Mouse (Mus musculus): ENCODE results near the gene Pcdh17. TPM values are rescaled to one million over a fixed set of nuclear protein-coding genes. Genes with fewer than 3 reads are reported as not detected.
A peak's percentile ranks its signal among the peaks of the same experiment; 100 is the strongest.

Pcdh17 gene
- polyA plus RNA-seq, 1 experiment = 0.01 TPM

GRCm38 (mm10) chr14:84454074-84454845 is 10.9 kb downstream of the Pcdh17 start:
- Histone ChIP-seq H3K27me3 (ENCODE audit: control insufficient read depth, insufficient read depth, insufficient read length) (no peaks in the 10 kb centered on the region), H3K79me3 (ENCODE audit: low read depth) (no peaks in the 10 kb centered on the region), H3ac (ENCODE audit: control insufficient read depth, insufficient read length, low read depth) (no peak overlapping the region), H3K79me2 (ENCODE audit: control insufficient read depth, insufficient read depth) (no peaks in the 10 kb centered on the region), H3K4me3 (ENCODE audit: insufficient read depth, poor library complexity, severe bottlenecking) (no peak overlapping the region), H3K36me3 (ENCODE audit: control insufficient read depth, insufficient read depth) (no peaks in the 10 kb centered on the region)
- TF ChIP-seq CTCF (IDR thresholded peaks at IDR 0.05; ENCODE audit: control insufficient read depth, insufficient read depth, insufficient read length) (no peak), CEBPB (IDR thresholded peaks at IDR 0.05; ENCODE audit: low read depth) (peak; percentile 61)

- no peak overlapping the region for H3ac ChIP-seq (ENCODE audit: control insufficient read depth, insufficient read length, low read depth)
- H3K79me3 ChIP-seq (ENCODE audit: low read depth) = no peaks in the 10 kb centered on the region
- H3K27me3 ChIP-seq (ENCODE audit: control insufficient read depth, insufficient read depth, insufficient read length) = no peaks in the 10 kb centered on the region
- H3K36me3 ChIP-seq (ENCODE audit: control insufficient read depth, insufficient read depth) = no peaks in the 10 kb centered on the region
- TF ChIP-seq MAX (IDR thresholded peaks at IDR 0.05) = no peak
- TF ChIP-seq FOSL1 (IDR thresholded peaks at IDR 0.05; ENCODE audit: insufficient read depth, low read length, poor library complexity, severe bottlenecking) = no peak
- TF ChIP-seq MYOD1 (IDR thresholded peaks at IDR 0.05; ENCODE audit: control insufficient read depth, insufficient read length, low read depth) = no peak
- no peak for TF ChIP-seq CEBPB (IDR thresholded peaks at IDR 0.05; ENCODE audit: low read depth)
- TF ChIP-seq CTCF (IDR thresholded peaks at IDR 0.05; ENCODE audit: control insufficient read depth, insufficient read depth, insufficient read length) = no peak
- TF ChIP-seq MYOG (IDR thresholded peaks at IDR 0.05; ENCODE audit: control insufficient read depth, extremely low read depth, insufficient read length) = no peak
- TF ChIP-seq USF1 (IDR thresholded peaks at IDR 0.05; ENCODE audit: low read depth) = no peak
- no peak overlapping the region for H3K4me3 ChIP-seq (ENCODE audit: insufficient read depth, poor library complexity, severe bottlenecking)
- H3K79me2 ChIP-seq (ENCODE audit: control insufficient read depth, insufficient read depth) = no peaks in the 10 kb centered on the region
Observed at GRCm38 (mm10) chr14:84475491-84475890, 32.1 kb downstream of the Pcdh17 start.

GRCm38 (mm10) chr14:84476336-84476735 is 33.0 kb downstream of the Pcdh17 start:
- Histone ChIP-seq H3K36me3 (ENCODE audit: control insufficient read depth, insufficient read depth) (no peaks in the 10 kb centered on the region), H3K79me2 (ENCODE audit: control insufficient read depth, insufficient read depth) (no peaks in the 10 kb centered on the region), H3K4me3 (ENCODE audit: insufficient read depth, poor library complexity, severe bottlenecking) (no peak overlapping the region), H3ac (ENCODE audit: control insufficient read depth, insufficient read length, low read depth) (no peak overlapping the region), H3K79me3 (ENCODE audit: low read depth) (no peaks in the 10 kb centered on the region), H3K27me3 (ENCODE audit: control insufficient read depth, insufficient read depth, insufficient read length) (no peaks in the 10 kb centered on the region)
- TF ChIP-seq USF1 (IDR thresholded peaks at IDR 0.05; ENCODE audit: low read depth) (no peak), MAX (IDR thresholded peaks at IDR 0.05) (no peak), FOSL1 (IDR thresholded peaks at IDR 0.05; ENCODE audit: insufficient read depth, low read length, poor library complexity, severe bottlenecking) (no peak), MYOG (IDR thresholded peaks at IDR 0.05; ENCODE audit: control insufficient read depth, extremely low read depth, insufficient read length) (no peak), MYOD1 (IDR thresholded peaks at IDR 0.05; ENCODE audit: control insufficient read depth, insufficient read length, low read depth) (no peak), CTCF (IDR thresholded peaks at IDR 0.05; ENCODE audit: control insufficient read depth, insufficient read depth, insufficient read length) (no peak), CEBPB (IDR thresholded peaks at IDR 0.05; ENCODE audit: low read depth) (no peak)

GRCm38 (mm10) chr14:84476906-84477305 is 33.5 kb downstream of the Pcdh17 start:
- H3K4me3 ChIP-seq (ENCODE audit: insufficient read depth, poor library complexity, severe bottlenecking) = no peak overlapping the region
- TF ChIP-seq CTCF (IDR thresholded peaks at IDR 0.05; ENCODE audit: control insufficient read depth, insufficient read depth, insufficient read length) (no peak), MYOG (IDR thresholded peaks at IDR 0.05; ENCODE audit: control insufficient read depth, extremely low read depth, insufficient read length) (no peak), CEBPB (IDR thresholded peaks at IDR 0.05; ENCODE audit: low read depth) (no peak)
- H3K79me2 ChIP-seq (ENCODE audit: control insufficient read depth, insufficient read depth) = no peaks in the 10 kb centered on the region
- no peak overlapping the region for H3ac ChIP-seq (ENCODE audit: control insufficient read depth, insufficient read length, low read depth)
- H3K36me3 ChIP-seq (ENCODE audit: control insufficient read depth, insufficient read depth) = no peaks in the 10 kb centered on the region
- no peaks in the 10 kb centered on the region for H3K79me3 ChIP-seq (ENCODE audit: low read depth)
- no peaks in the 10 kb centered on the region for H3K27me3 ChIP-seq (ENCODE audit: control insufficient read depth, insufficient read depth, insufficient read length)

- Histone ChIP-seq H3K79me2 (ENCODE audit: control insufficient read depth, insufficient read depth) (no peaks in the 10 kb centered on the region), H3K36me3 (ENCODE audit: control insufficient read depth, insufficient read depth) (no peaks in the 10 kb centered on the region), H3K27me3 (ENCODE audit: control insufficient read depth, insufficient read depth, insufficient read length) (no peaks in the 10 kb centered on the region), H3ac (ENCODE audit: control insufficient read depth, insufficient read length, low read depth) (no peak overlapping the region), H3K79me3 (ENCODE audit: low read depth) (no peaks in the 10 kb centered on the region), H3K4me3 (ENCODE audit: insufficient read depth, poor library complexity, severe bottlenecking) (no peak overlapping the region)
- TF ChIP-seq MYOD1 (IDR thresholded peaks at IDR 0.05; ENCODE audit: control insufficient read depth, insufficient read length, low read depth) = no peak
- TF ChIP-seq CEBPB (IDR thresholded peaks at IDR 0.05; ENCODE audit: low read depth) = no peak
- no peak for TF ChIP-seq USF1 (IDR thresholded peaks at IDR 0.05; ENCODE audit: low read depth)
- TF ChIP-seq FOSL1 (IDR thresholded peaks at IDR 0.05; ENCODE audit: insufficient read depth, low read length, poor library complexity, severe bottlenecking) = no peak
- TF ChIP-seq CTCF (IDR thresholded peaks at IDR 0.05; ENCODE audit: control insufficient read depth, insufficient read depth, insufficient read length) = no peak
- TF ChIP-seq MYOG (IDR thresholded peaks at IDR 0.05; ENCODE audit: control insufficient read depth, extremely low read depth, insufficient read length) = no peak
- no peak for TF ChIP-seq MAX (IDR thresholded peaks at IDR 0.05)
Observed at GRCm38 (mm10) chr14:84477411-84477810, 34.0 kb downstream of the Pcdh17 start.

- Histone ChIP-seq H3K79me2 (ENCODE audit: control insufficient read depth, insufficient read depth) (no peaks in the 10 kb centered on the region), H3K4me3 (ENCODE audit: insufficient read depth, poor library complexity, severe bottlenecking) (no peak overlapping the region), H3ac (ENCODE audit: control insufficient read depth, insufficient read length, low read depth) (no peak overlapping the region), H3K79me3 (ENCODE audit: low read depth) (no peaks in the 10 kb centered on the region), H3K27me3 (ENCODE audit: control insufficient read depth, insufficient read depth, insufficient read length) (no peaks in the 10 kb centered on the region), H3K36me3 (ENCODE audit: control insufficient read depth, insufficient read depth) (no peaks in the 10 kb centered on the region)
- no peak for TF ChIP-seq CTCF (IDR thresholded peaks at IDR 0.05; ENCODE audit: control insufficient read depth, insufficient read depth, insufficient read length)
- no peak for TF ChIP-seq MAX (IDR thresholded peaks at IDR 0.05)
- no peak for TF ChIP-seq CEBPB (IDR thresholded peaks at IDR 0.05; ENCODE audit: low read depth)
- no peak for TF ChIP-seq MYOD1 (IDR thresholded peaks at IDR 0.05; ENCODE audit: control insufficient read depth, insufficient read length, low read depth)
- TF ChIP-seq MYOG (IDR thresholded peaks at IDR 0.05; ENCODE audit: control insufficient read depth, extremely low read depth, insufficient read length) = no peak
- no peak for TF ChIP-seq USF1 (IDR thresholded peaks at IDR 0.05; ENCODE audit: low read depth)
- no peak for TF ChIP-seq FOSL1 (IDR thresholded peaks at IDR 0.05; ENCODE audit: insufficient read depth, low read length, poor library complexity, severe bottlenecking)
Observed at GRCm38 (mm10) chr14:84480546-84480945, 37.2 kb downstream of the Pcdh17 start.
